Mouse (Mus musculus): Measurements from ENCODE around the gene Gm28845. TPM values are rescaled to one million over a fixed set of nuclear protein-coding genes. Genes with fewer than 3 reads are reported as not detected.

The Gm28845 gene
- polyA plus RNA-seq (2015; fragmentation: Nextera tagmentation; extraction: Ambion mirVana): not detected in 2 replicates

DNA sequence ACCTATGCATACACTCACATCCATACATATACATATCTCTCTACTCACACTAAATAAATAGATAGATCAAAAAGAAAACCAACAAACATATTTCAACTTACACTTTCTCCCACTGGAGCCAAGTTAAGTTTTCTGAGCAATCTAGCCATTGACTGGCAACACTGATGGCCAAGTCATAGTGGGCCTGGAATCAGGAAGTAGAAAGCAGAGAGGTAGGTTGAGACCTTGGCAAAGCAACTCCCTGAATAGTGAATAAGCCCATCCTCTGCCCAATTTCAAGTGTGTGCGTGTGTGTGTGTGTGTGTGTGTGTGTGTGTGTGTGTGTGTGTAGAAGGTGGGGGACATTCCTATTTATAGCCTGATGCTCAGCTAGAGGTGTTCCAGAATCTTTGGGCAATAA lies at the start of gene Gm28845:
Gm28845 (minus strand) TSS at position 121 of the 400 bp plus-strand sequence.
- H3K4me2 ChIP-seq (ENCODE audit: low read depth, low read length): no peak within 1 kb of the TSS
- no peaks in the 10 kb centered on the region for H3K36me3 ChIP-seq (ENCODE audit: control insufficient read depth, insufficient read depth, low read length)
- no peaks in the 10 kb centered on the region for H3K9me3 ChIP-seq (ENCODE audit: control insufficient read depth, low read length)
- H3K27ac ChIP-seq (ENCODE audit: low read length): no peak within 1 kb of the TSS
- no peak within 1 kb of the TSS for H3K4me3 ChIP-seq (ENCODE audit: low read length)
- no peak within 1 kb of the TSS for H3K9ac ChIP-seq (ENCODE audit: low read length)
- no peaks in the 10 kb centered on the region for H3K27me3 ChIP-seq (ENCODE audit: control insufficient read depth, insufficient read depth, low read depth, low read length)
- no peaks in the 10 kb centered on the region for H3K4me1 ChIP-seq (replicated peaks; ENCODE audit: control insufficient read depth, insufficient read depth, low read length)
- no peak for ATAC-seq (ENCODE audit: low read depth)
- WGBS: 80% methylated on average over 1 of the region's 1 CpGs

DNA sequence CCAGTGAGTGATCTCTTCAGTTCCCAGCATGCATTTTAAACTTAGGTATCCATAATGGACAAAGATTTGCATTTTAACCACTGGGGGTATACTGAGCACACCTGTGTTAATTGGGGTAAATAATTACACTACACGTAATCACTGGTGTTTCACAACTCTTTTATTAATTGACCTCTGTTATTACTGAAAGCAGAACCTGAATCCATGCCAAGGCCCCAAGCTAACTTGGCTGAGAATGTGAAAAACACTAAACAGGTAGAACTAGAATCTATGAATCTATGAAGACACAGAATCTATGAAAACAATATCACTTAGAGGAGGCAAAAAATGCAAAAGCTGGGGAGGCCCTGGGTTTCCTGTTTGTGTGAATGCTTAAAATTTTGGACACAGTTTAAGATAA lies 48.1 kb upstream of the Gm28845 start:
- H3K27ac ChIP-seq (ENCODE audit: low read length): no peak overlapping the region
- no peaks in the 10 kb centered on the region for H3K9me3 ChIP-seq (ENCODE audit: control insufficient read depth, low read length)
- no peak overlapping the region for H3K4me2 ChIP-seq (ENCODE audit: low read depth, low read length)
- 88% methylated on average over 1 of the region's 1 CpGs for WGBS
- H3K9ac ChIP-seq (ENCODE audit: low read length): no peak overlapping the region
- no peak overlapping the region for H3K4me3 ChIP-seq (ENCODE audit: low read length)
- no peaks in the 10 kb centered on the region for H3K4me1 ChIP-seq (replicated peaks; ENCODE audit: control insufficient read depth, insufficient read depth, low read length)
- H3K36me3 ChIP-seq (ENCODE audit: control insufficient read depth, insufficient read depth, low read length): peaks cover 50% of the 10 kb centered on the region
- no peaks in the 10 kb centered on the region for H3K27me3 ChIP-seq (ENCODE audit: control insufficient read depth, insufficient read depth, low read depth, low read length)
- ATAC-seq (ENCODE audit: low read depth): no peak

DNA sequence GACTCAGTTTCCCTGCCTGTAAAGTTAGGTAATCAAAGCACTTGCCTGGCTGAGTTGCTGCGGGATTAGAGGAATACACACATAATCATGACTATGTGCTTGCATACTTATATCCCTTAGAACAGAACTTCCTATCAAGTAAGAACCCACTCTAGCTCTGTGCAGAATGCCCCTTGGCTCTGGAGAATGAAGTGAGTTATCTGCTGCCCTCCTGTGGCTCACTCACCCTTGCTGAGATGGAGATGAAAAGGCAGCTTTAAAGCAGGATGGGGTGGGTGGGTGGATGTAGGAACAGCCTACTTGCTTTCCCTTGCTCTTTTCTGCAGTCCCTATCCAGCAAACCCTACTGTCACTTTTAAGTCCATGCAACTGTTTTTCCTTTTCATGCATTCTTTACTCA lies 42.9 kb upstream of the Gm28845 start:
- Histone ChIP-seq H3K4me1 (replicated peaks; ENCODE audit: control insufficient read depth, insufficient read depth, low read length) (no peaks in the 10 kb centered on the region), H3K27me3 (ENCODE audit: control insufficient read depth, insufficient read depth, low read depth, low read length) (no peaks in the 10 kb centered on the region), H3K9me3 (ENCODE audit: control insufficient read depth, low read length) (no peaks in the 10 kb centered on the region), H3K4me3 (ENCODE audit: low read length) (no peak overlapping the region), H3K36me3 (ENCODE audit: control insufficient read depth, insufficient read depth, low read length) (peaks cover 55% of the 10 kb centered on the region), H3K4me2 (ENCODE audit: low read depth, low read length) (no peak overlapping the region), H3K9ac (ENCODE audit: low read length) (no peak overlapping the region), H3K27ac (ENCODE audit: low read length) (no peak overlapping the region)
- no peak for ATAC-seq (ENCODE audit: low read depth)
- 94% methylated on average over 1 of the region's 1 CpGs for WGBS

DNA sequence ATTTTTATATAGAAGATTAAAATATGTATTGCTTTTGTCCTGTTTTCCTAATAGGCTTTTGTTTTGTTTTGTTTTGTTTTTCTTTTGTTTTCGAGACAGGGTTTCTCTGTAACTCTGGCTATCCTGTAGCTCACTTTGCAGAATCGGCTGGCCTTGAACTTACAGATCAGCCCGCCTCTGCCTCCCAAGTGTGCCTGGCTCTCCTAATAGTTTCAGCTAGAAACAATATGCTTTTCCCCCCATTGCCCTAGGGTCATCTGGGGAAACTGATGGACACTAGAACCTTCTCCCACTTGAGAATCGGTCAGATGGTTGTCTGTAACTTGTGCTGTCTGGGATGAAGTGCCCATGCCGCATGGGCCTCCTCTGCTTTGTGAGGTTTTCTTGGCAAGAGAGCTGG lies 36.8 kb upstream of the Gm28845 start:
- H3K27ac ChIP-seq (ENCODE audit: low read length): no peak overlapping the region
- no peak overlapping the region for H3K4me2 ChIP-seq (ENCODE audit: low read depth, low read length)
- H3K4me3 ChIP-seq (ENCODE audit: low read length): no peak overlapping the region
- H3K4me1 ChIP-seq (replicated peaks; ENCODE audit: control insufficient read depth, insufficient read depth, low read length): no peaks in the 10 kb centered on the region
- no peak overlapping the region for H3K9ac ChIP-seq (ENCODE audit: low read length)
- no peak for ATAC-seq (ENCODE audit: low read depth)
- H3K27me3 ChIP-seq (ENCODE audit: control insufficient read depth, insufficient read depth, low read depth, low read length): no peaks in the 10 kb centered on the region
- H3K9me3 ChIP-seq (ENCODE audit: control insufficient read depth, low read length): no peaks in the 10 kb centered on the region
- WGBS: 90% methylated on average over 5 of the region's 5 CpGs
- peaks cover 20% of the 10 kb centered on the region for H3K36me3 ChIP-seq (ENCODE audit: control insufficient read depth, insufficient read depth, low read length)

DNA sequence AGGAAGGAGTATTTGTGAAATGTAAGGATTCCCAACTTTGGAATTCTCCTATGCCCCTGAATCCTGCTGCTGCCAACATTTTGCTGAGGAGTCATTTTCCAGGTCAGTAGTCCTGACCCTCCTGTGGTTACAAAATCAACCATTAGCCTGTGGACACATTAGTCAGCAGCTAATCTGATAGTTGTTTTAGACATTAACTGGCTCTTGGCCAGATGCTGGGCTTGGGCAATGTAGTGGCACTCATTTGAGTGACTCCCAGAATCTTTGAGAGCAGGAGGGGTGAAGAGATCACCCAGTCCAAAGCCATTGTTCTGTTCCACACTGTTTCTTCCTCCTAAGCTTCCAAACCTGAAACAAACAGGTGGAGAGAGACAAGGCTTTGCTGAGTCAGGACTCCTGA lies 35.5 kb upstream of the Gm28845 start:
- Histone ChIP-seq H3K4me3 (ENCODE audit: low read length) (no peak overlapping the region), H3K9me3 (ENCODE audit: control insufficient read depth, low read length) (no peaks in the 10 kb centered on the region), H3K9ac (ENCODE audit: low read length) (no peak overlapping the region), H3K4me1 (replicated peaks; ENCODE audit: control insufficient read depth, insufficient read depth, low read length) (no peaks in the 10 kb centered on the region), H3K27me3 (ENCODE audit: control insufficient read depth, insufficient read depth, low read depth, low read length) (no peaks in the 10 kb centered on the region), H3K36me3 (ENCODE audit: control insufficient read depth, insufficient read depth, low read length) (peaks cover 11% of the 10 kb centered on the region), H3K27ac (ENCODE audit: low read length) (no peak overlapping the region), H3K4me2 (ENCODE audit: low read depth, low read length) (no peak overlapping the region)
- no peak; the same call in 1 of the 2 replicates for ATAC-seq (ENCODE audit: low read depth)

DNA sequence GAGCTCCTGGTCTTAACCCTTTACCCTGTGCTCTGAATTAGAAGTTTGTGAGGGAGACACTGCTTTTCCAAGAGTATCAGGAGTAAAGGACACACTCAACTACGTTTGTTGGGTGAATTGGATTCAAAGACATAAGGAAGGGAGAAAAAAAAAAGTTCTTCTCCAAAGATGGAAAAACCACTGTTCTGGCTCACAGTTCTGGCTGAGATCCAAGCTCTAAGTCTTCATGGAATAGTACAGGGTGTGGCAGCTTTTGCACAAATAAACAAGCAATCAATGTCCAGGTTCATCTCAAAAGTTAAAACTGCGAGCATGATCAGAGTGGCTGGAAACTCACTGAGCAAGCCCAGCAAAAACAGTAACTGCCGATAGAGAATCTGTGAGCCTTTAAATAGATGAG lies 28.6 kb upstream of the Gm28845 start:
- Histone ChIP-seq H3K4me3 (ENCODE audit: low read length) (no peak overlapping the region), H3K9me3 (ENCODE audit: control insufficient read depth, low read length) (no peaks in the 10 kb centered on the region), H3K4me1 (replicated peaks; ENCODE audit: control insufficient read depth, insufficient read depth, low read length) (no peaks in the 10 kb centered on the region), H3K27ac (ENCODE audit: low read length) (no peak overlapping the region), H3K9ac (ENCODE audit: low read length) (no peak overlapping the region), H3K27me3 (ENCODE audit: control insufficient read depth, insufficient read depth, low read depth, low read length) (no peaks in the 10 kb centered on the region), H3K4me2 (ENCODE audit: low read depth, low read length) (no peak overlapping the region), H3K36me3 (ENCODE audit: control insufficient read depth, insufficient read depth, low read length) (no peaks in the 10 kb centered on the region)
- ATAC-seq (ENCODE audit: low read depth): no peak
- 66% methylated on average over 3 of the region's 3 CpGs for WGBS

DNA sequence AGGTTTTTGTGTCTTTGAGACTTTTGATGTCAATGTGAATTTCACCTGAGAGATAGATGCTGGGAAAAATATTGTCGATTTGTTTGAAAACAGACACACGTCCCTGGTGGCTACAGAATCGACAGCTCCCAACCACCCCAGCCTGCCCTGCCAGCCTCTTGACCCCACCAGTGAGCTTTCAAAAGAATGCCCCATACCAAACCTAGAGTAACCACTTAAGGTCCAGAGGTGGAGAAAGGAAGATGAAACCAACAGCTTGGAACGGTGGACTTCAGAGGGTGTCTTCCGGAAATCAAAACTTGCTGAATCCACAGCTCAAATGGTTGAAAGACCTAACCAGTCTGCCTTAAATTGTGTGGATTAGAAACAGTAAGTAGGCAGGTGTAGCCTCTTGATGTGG lies 28.0 kb upstream of the Gm28845 start:
- Histone ChIP-seq H3K4me2 (ENCODE audit: low read depth, low read length) (no peak overlapping the region), H3K9ac (ENCODE audit: low read length) (no peak overlapping the region), H3K4me3 (ENCODE audit: low read length) (no peak overlapping the region), H3K9me3 (ENCODE audit: control insufficient read depth, low read length) (0 out of 2 replicates have a peak, but pooled peaks cover under 1% of the 10 kb centered on the region), H3K36me3 (ENCODE audit: control insufficient read depth, insufficient read depth, low read length) (no peaks in the 10 kb centered on the region), H3K4me1 (replicated peaks; ENCODE audit: control insufficient read depth, insufficient read depth, low read length) (no peaks in the 10 kb centered on the region), H3K27ac (ENCODE audit: low read length) (no peak overlapping the region), H3K27me3 (ENCODE audit: control insufficient read depth, insufficient read depth, low read depth, low read length) (no peaks in the 10 kb centered on the region)
- 84% methylated on average over 5 of the region's 5 CpGs for WGBS
- ATAC-seq (ENCODE audit: low read depth): no peak

DNA sequence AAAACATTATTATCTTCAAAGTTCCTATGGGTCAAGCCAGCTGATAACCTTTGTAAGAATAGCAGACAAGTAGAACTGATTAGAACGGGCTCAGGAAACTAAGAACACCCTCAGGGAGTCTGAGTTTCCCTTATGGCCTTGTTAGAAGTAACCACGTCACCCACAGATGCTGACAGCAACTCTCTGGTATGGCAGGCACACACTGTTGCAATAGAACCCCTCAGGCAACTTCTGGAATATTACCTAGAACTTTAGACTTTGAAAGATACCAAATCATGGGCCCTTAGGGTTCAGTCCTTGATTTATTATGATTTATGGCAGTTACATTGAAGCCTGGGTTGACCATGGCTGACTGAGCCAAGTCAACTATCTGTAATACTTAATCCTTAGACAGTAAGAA lies 27.2 kb upstream of the Gm28845 start:
- WGBS: 29% methylated on average over 2 of the region's 2 CpGs
- H3K4me1 ChIP-seq (replicated peaks; ENCODE audit: control insufficient read depth, insufficient read depth, low read length): no peaks in the 10 kb centered on the region
- H3K9ac ChIP-seq (ENCODE audit: low read length): no peak overlapping the region
- no peak overlapping the region for H3K4me3 ChIP-seq (ENCODE audit: low read length)
- no peak for ATAC-seq (ENCODE audit: low read depth)
- H3K9me3 ChIP-seq (ENCODE audit: control insufficient read depth, low read length): 0 out of 2 replicates have a peak, but pooled peaks cover 2% of the 10 kb centered on the region
- no peaks in the 10 kb centered on the region for H3K36me3 ChIP-seq (ENCODE audit: control insufficient read depth, insufficient read depth, low read length)
- H3K27me3 ChIP-seq (ENCODE audit: control insufficient read depth, insufficient read depth, low read depth, low read length): no peaks in the 10 kb centered on the region
- no peak overlapping the region for H3K4me2 ChIP-seq (ENCODE audit: low read depth, low read length)
- H3K27ac ChIP-seq (ENCODE audit: low read length): no peak overlapping the region

DNA sequence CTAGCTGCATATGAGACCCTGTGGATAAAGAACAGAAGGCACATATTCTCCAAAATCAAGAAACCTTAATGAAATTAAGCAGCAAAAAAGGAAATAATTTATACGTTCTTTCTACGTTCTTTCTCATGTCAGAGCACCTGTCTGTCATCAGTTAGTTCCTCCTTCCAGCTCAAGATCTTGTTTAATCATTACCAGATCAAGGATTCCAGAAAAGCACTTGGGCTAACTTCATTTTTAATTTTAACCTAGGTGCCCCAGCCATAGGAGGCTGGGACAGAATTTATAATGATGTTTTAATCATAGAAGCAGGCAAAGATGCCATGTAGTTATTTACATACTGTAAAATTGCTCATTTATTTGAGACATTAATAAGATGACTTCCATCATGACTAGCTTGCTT lies 25.4 kb upstream of the Gm28845 start:
- H3K9me3 ChIP-seq (ENCODE audit: control insufficient read depth, low read length): 0 out of 2 replicates have a peak, but pooled peaks cover 2% of the 10 kb centered on the region
- ATAC-seq (ENCODE audit: low read depth): no peak
- no peak overlapping the region for H3K9ac ChIP-seq (ENCODE audit: low read length)
- 49% methylated on average over 2 of the region's 2 CpGs for WGBS
- H3K27me3 ChIP-seq (ENCODE audit: control insufficient read depth, insufficient read depth, low read depth, low read length): no peaks in the 10 kb centered on the region
- H3K4me1 ChIP-seq (replicated peaks; ENCODE audit: control insufficient read depth, insufficient read depth, low read length): no peaks in the 10 kb centered on the region
- no peaks in the 10 kb centered on the region for H3K36me3 ChIP-seq (ENCODE audit: control insufficient read depth, insufficient read depth, low read length)
- H3K4me3 ChIP-seq (ENCODE audit: low read length): no peak overlapping the region
- no peak overlapping the region for H3K4me2 ChIP-seq (ENCODE audit: low read depth, low read length)
- no peak overlapping the region for H3K27ac ChIP-seq (ENCODE audit: low read length)

DNA sequence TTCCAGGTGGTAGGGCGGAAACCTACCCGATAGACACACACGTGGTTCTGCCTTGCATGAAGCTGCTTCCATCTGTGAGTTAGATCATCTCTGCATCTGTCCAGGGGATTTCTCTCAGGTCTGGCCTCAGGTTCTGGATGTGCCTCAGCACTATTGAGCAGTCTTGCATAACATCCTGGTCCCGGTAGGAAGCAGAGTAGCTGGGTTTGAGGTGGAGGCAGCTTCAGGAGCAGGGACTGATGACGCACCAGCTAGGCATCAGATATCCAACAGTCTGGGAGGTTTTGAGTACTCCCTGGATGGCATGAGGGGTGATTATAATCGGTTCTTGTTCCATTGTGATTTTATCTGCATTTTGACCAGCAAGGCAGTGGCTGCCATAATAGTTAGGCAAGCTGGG lies 18.2 kb upstream of the Gm28845 start:
- Histone ChIP-seq H3K4me3 (ENCODE audit: low read length) (no peak overlapping the region), H3K9me3 (ENCODE audit: control insufficient read depth, low read length) (0 out of 2 replicates have a peak, but pooled peaks cover 2% of the 10 kb centered on the region), H3K27ac (ENCODE audit: low read length) (no peak overlapping the region), H3K4me1 (replicated peaks; ENCODE audit: control insufficient read depth, insufficient read depth, low read length) (no peaks in the 10 kb centered on the region), H3K27me3 (ENCODE audit: control insufficient read depth, insufficient read depth, low read depth, low read length) (no peaks in the 10 kb centered on the region), H3K9ac (ENCODE audit: low read length) (no peak overlapping the region), H3K4me2 (ENCODE audit: low read depth, low read length) (no peak overlapping the region), H3K36me3 (ENCODE audit: control insufficient read depth, insufficient read depth, low read length) (no peaks in the 10 kb centered on the region)
- WGBS: 85% methylated on average over 6 of the region's 6 CpGs
- no peak for ATAC-seq (ENCODE audit: low read depth)
